Mouse (Mus musculus) colon, adult 2 months (tissue): Measurements from ENCODE around the gene Acaa1a. TPM values are rescaled to one million over a fixed set of nuclear protein-coding genes. Genes with fewer than 3 reads are reported as not detected.

Experiments used
- polyA plus RNA-seq: library from polyadenylated mRNA; depleted of rRNA; stranded (reverse); fragments of >200 nt; gene quantifications from 2 replicates; pipeline ENCODE4 v1.2.3, GENCODE M21; 2012; rRNA removed

Gene Acaa1a
- polyA plus RNA-seq: 322 and 341 TPM in 2 replicates

GRCm38 (mm10) chr9:119339558-119340211 is at the start of gene Acaa1a:
TSS of gene Acaa1a (plus strand) at chr9:119339676.

GRCm38 (mm10) chr9:119322289-119323259 is 16.9 kb upstream of the Acaa1a start, which contains the start of gene Oxsr1:
TSS of gene Oxsr1 (minus strand) at chr9:119322427.

GRCm38 (mm10) chr9:119340909-119341816 is 1.7 kb downstream of the Acaa1a start, which contains the start of gene Myd88:
TSS of gene Myd88 (minus strand) at chr9:119341411.

GRCm38 (mm10) chr9:119357331-119358057 is 18.0 kb downstream of the Acaa1a start, which contains the start of gene Xylb:
TSS of gene Xylb (plus strand) at chr9:119357381.

GRCm38 (mm10) chr9:119365284-119365683 is 25.8 kb downstream of the Acaa1a start, which contains the start of gene Slc22a14:
TSS of gene Slc22a14 (minus strand) at chr9:119365553.

Other genes with a start within 250 kb of the Acaa1a start
- 53.1 and 67.2 TPM in 2 replicates for gene Plcd1, start 246.2 kb upstream of the Acaa1a start, polyA plus RNA-seq
- 0.34 and 1.0 TPM in 2 replicates for gene Dlec1, start 237.2 kb upstream of the Acaa1a start, polyA plus RNA-seq
- gene Acaa1b, start 182.6 kb upstream of the Acaa1a start, polyA plus RNA-seq: 4.8 and 13.7 TPM in 2 replicates
- gene Gm47289, start 180.5 kb upstream of the Acaa1a start, polyA plus RNA-seq: not detected in 2 replicates
- 0.13 TPM in 1 of 2 replicates, not detected in the other for gene Slc22a13, start 130.6 kb upstream of the Acaa1a start, polyA plus RNA-seq
- gene Oxsr1, start 17.2 kb upstream of the Acaa1a start, polyA plus RNA-seq: 14.6 and 14.7 TPM in 2 replicates
- gene Myd88, start 1.7 kb downstream of the Acaa1a start, polyA plus RNA-seq: 25.8 and 28.6 TPM in 2 replicates
- gene Xylb, start 17.7 kb downstream of the Acaa1a start, polyA plus RNA-seq: 6.4 and 9.0 TPM in 2 replicates
- not detected in 2 replicates for gene Slc22a14, start 25.9 kb downstream of the Acaa1a start, polyA plus RNA-seq
- 6.4 and 6.9 TPM in 2 replicates for gene Acvr2b, start 62.4 kb downstream of the Acaa1a start, polyA plus RNA-seq
- 2.4 and 2.5 TPM in 2 replicates for gene Exog, start 105.3 kb downstream of the Acaa1a start, polyA plus RNA-seq
- gene Scn5a, start 239.3 kb downstream of the Acaa1a start, polyA plus RNA-seq: 0.71 TPM in 2 replicates